Mouse (Mus musculus): ENCODE measurements around the gene Aqp3. TPM values are rescaled to one million over a fixed set of nuclear protein-coding genes. Genes with fewer than 3 reads are reported as not detected.

Gene Aqp3
- total and polyA plus RNA-seq, 2 experiments from 2014 or later: 0.19 to 6.3 TPM

- Histone ChIP-seq H3K27me3 (ENCODE audit: control insufficient read depth, insufficient read depth, low read length) (no peaks in the 10 kb centered on the region), H3K9me3 (replicated peaks; ENCODE audit: control insufficient read depth, low read length) (0 out of 2 replicates have a peak, but pooled peaks cover 3% of the 10 kb centered on the region), H3K36me3 (replicated peaks; ENCODE audit: control insufficient read depth, insufficient read depth, low read length) (peaks cover 10% of the 10 kb centered on the region; the same call in 1 of the 2 replicates), H3K4me2 (ENCODE audit: low read depth, low read length) (peak within 1 kb of the TSS; percentile 81), H3K9ac (replicated peaks; ENCODE audit: low read depth, low read length) (peak within 1 kb of the TSS; percentile 89), H3K4me3 (ENCODE audit: low read depth, low read length) (peak within 1 kb of the TSS; percentile 98), H3K27ac (ENCODE audit: low read depth) (peak within 1 kb of the TSS; percentile 96), H3K4me1 (ENCODE audit: control insufficient read depth, insufficient read depth) (peaks cover 12% of the 10 kb centered on the region; the same call in 1 of the 2 replicates)
- TF ChIP-seq EP300 (IDR thresholded peaks at IDR 0.05; ENCODE audit: low read depth) (0 out of 2 replicates have a peak, but pooled peaks have one; percentile 10), CTCF (IDR thresholded peaks at IDR 0.05; ENCODE audit: low read depth) (no peak)
- under 1% methylated on average over 49 of the region's 65 CpGs for WGBS
- DNase-seq (ENCODE audit: low spot score) (peak; percentile 55), ATAC-seq (ENCODE audit: insufficient read depth, low read depth) (peak; percentile 71)
Measured at GRCm38 (mm10) chr4:41135711-41136453, 37.9 kb upstream of the Aqp3 start, which contains the start of gene Ube2r2. Gene Ube2r2, plus strand, starts transcription at chr4:41135743.

DNA sequence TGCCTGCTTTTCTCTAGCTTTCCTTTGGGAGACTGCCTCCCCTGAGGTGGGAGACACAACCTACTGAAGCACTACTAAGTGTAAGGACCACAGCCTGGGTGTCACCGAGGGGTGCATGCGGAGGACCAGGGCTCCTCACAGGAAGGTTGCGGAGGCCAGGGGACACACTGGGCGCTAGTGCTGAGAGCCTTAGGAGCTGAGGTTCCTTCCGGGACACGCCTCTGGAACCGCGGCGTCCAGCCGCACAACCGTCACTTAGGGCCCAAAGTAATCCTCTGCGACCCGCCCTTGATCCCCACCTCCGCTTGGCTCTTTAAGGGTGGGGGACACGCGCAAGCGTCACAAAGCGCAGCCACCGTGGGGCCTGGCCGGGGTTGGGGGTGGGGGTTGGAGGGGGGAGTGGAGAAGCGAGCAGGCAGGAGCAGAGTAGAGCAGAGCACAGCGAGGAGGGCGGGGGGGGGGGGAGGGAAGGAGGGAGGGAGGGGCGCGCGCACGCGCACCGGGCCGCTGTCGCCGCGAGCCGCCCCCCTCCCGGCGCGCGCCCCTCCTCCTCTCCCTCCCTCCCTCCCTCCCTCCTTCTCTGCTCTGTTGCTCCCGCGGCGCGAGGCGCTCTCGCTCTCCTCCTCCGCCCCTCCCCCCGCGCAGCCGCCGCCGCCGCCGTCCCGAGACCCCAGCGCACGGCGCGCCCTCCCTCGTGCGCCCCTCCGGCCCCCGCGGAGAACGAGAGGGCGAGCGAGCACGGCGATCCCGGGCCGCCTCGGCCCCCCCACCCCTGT, 37.1 kb upstream of the Aqp3 start:
- WGBS: under 1% methylated on average over 35 of the region's 70 CpGs
- Histone ChIP-seq H3K4me2 (ENCODE audit: low read depth, low read length) (peak overlapping the region; percentile 81), H3K36me3 (replicated peaks; ENCODE audit: control insufficient read depth, insufficient read depth, low read length) (peaks cover 10% of the 10 kb centered on the region; the same call in 1 of the 2 replicates), H3K4me3 (ENCODE audit: low read depth, low read length) (peak overlapping the region; percentile 98), H3K9ac (replicated peaks; ENCODE audit: low read depth, low read length) (peak overlapping the region; percentile 89), H3K9me3 (replicated peaks; ENCODE audit: control insufficient read depth, low read length) (0 out of 2 replicates have a peak, but pooled peaks cover 3% of the 10 kb centered on the region), H3K27me3 (ENCODE audit: control insufficient read depth, insufficient read depth, low read length) (no peaks in the 10 kb centered on the region), H3K4me1 (ENCODE audit: control insufficient read depth, insufficient read depth) (peaks cover 12% of the 10 kb centered on the region; the same call in 1 of the 2 replicates), H3K27ac (ENCODE audit: low read depth) (peak overlapping the region; percentile 96)
- peak; percentile 87 for DNase-seq (ENCODE audit: low spot score)
- no peak for TF ChIP-seq EP300 (IDR thresholded peaks at IDR 0.05; ENCODE audit: low read depth)
- no peak for TF ChIP-seq CTCF (IDR thresholded peaks at IDR 0.05; ENCODE audit: low read depth)
- ATAC-seq (ENCODE audit: insufficient read depth, low read depth): peak; percentile 89

- Histone ChIP-seq H3K27me3 (ENCODE audit: control insufficient read depth, insufficient read depth, low read length) (no peaks in the 10 kb centered on the region), H3K4me1 (ENCODE audit: control insufficient read depth, insufficient read depth) (peaks cover 12% of the 10 kb centered on the region; the same call in 1 of the 2 replicates), H3K9ac (replicated peaks; ENCODE audit: low read depth, low read length) (no peak overlapping the region), H3K27ac (ENCODE audit: low read depth) (no peak overlapping the region), H3K4me3 (ENCODE audit: low read depth, low read length) (no peak overlapping the region), H3K36me3 (replicated peaks; ENCODE audit: control insufficient read depth, insufficient read depth, low read length) (peaks cover 6% of the 10 kb centered on the region; the same call in 1 of the 2 replicates), H3K4me2 (ENCODE audit: low read depth, low read length) (no peak overlapping the region), H3K9me3 (replicated peaks; ENCODE audit: control insufficient read depth, low read length) (no peaks in the 10 kb centered on the region)
- WGBS: 82% methylated on average over 6 of the region's 6 CpGs
- TF ChIP-seq EP300 (IDR thresholded peaks at IDR 0.05; ENCODE audit: low read depth): no peak
- TF ChIP-seq CTCF (IDR thresholded peaks at IDR 0.05; ENCODE audit: low read depth): no peak
- ATAC-seq (ENCODE audit: insufficient read depth, low read depth): no peak
- DNase-seq (ENCODE audit: low spot score): no peak
Measured at GRCm38 (mm10) chr4:41133529-41134291, 35.7 kb upstream of the Aqp3 start.

DNA sequence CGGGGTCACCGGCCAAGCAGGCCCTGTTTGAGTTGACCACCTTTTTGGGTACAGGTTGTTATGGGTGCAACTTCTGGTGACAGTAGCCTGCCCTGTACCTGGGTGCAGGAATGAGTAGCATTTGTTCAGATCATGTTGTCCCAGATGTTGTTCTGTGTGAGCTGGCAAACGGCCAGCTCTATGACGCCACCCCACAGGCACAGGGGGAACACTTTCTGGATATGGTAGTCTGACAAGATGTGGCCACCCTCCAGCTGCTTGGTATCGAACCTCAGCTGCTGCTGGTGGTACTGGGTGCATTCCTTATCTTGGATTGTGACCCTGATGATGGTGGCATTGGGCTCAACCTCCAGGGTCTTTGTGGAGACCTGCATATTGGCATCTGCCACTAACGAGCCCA, 34.5 kb upstream of the Aqp3 start:
- Histone ChIP-seq H3K27me3 (ENCODE audit: control insufficient read depth, insufficient read depth, low read length) (no peaks in the 10 kb centered on the region), H3K9me3 (replicated peaks; ENCODE audit: control insufficient read depth, low read length) (no peaks in the 10 kb centered on the region), H3K27ac (ENCODE audit: low read depth) (no peak overlapping the region), H3K4me3 (ENCODE audit: low read depth, low read length) (no peak overlapping the region), H3K4me2 (ENCODE audit: low read depth, low read length) (no peak overlapping the region), H3K36me3 (replicated peaks; ENCODE audit: control insufficient read depth, insufficient read depth, low read length) (no peaks in the 10 kb centered on the region), H3K4me1 (ENCODE audit: control insufficient read depth, insufficient read depth) (peaks cover 6% of the 10 kb centered on the region; the same call in 1 of the 2 replicates), H3K9ac (replicated peaks; ENCODE audit: low read depth, low read length) (no peak overlapping the region)
- ATAC-seq (ENCODE audit: insufficient read depth, low read depth) (no peak), DNase-seq (ENCODE audit: low spot score) (no peak)
- TF ChIP-seq EP300 (IDR thresholded peaks at IDR 0.05; ENCODE audit: low read depth) (no peak), CTCF (IDR thresholded peaks at IDR 0.05; ENCODE audit: low read depth) (no peak)
- 62% methylated on average over 6 of the region's 6 CpGs for WGBS

GRCm38 (mm10) chr4:41129836-41130235, 31.9 kb upstream of the Aqp3 start:
- DNase-seq (ENCODE audit: low spot score): no peak

More at GRCm38 (mm10) chr4:41129836-41130235, 31.9 kb upstream of the Aqp3 start:
- H3K9me3 ChIP-seq (replicated peaks; ENCODE audit: control insufficient read depth, low read length): no peaks in the 10 kb centered on the region
- no peak overlapping the region for H3K4me3 ChIP-seq (ENCODE audit: low read depth, low read length)
- H3K27ac ChIP-seq (ENCODE audit: low read depth): no peak overlapping the region
- TF ChIP-seq EP300 (IDR thresholded peaks at IDR 0.05; ENCODE audit: low read depth): no peak
- no peak for TF ChIP-seq CTCF (IDR thresholded peaks at IDR 0.05; ENCODE audit: low read depth)
- H3K4me1 ChIP-seq (ENCODE audit: control insufficient read depth, insufficient read depth): no peaks in the 10 kb centered on the region
- ATAC-seq (ENCODE audit: insufficient read depth, low read depth): no peak
- H3K27me3 ChIP-seq (ENCODE audit: control insufficient read depth, insufficient read depth, low read length): no peaks in the 10 kb centered on the region
- WGBS: 71% methylated on average over 3 of the region's 3 CpGs
- H3K9ac ChIP-seq (replicated peaks; ENCODE audit: low read depth, low read length): no peak overlapping the region
- H3K4me2 ChIP-seq (ENCODE audit: low read depth, low read length): no peak overlapping the region
- no peaks in the 10 kb centered on the region for H3K36me3 ChIP-seq (replicated peaks; ENCODE audit: control insufficient read depth, insufficient read depth, low read length)

Measured in heart, postnatal 0 days (tissue).